Mouse (Mus musculus) thymus, adult 2 months (tissue): ENCODE results near the gene Tdrd5.

ENCODE experiments used
- CTCF ChIP-seq: fragments of 200-500 bp; IDR thresholded peaks from 2 replicates; pipeline ENCODE4 v1.5.1; 2012; ENCODE audit warnings: mild to moderate bottlenecking, control low read depth, low read length, moderate library complexity, borderline replicate concordance; ENCODE audit not compliant: control insufficient read depth, poor library complexity, insufficient read depth; ENCODE audit errors: extremely low read depth
- POLR2A ChIP-seq: fragments of 200-500 bp; IDR thresholded peaks from 2 replicates; pipeline ENCODE4 v1.6.1; 2012; ENCODE audit warnings: mild to moderate bottlenecking, low read length, control low read depth, moderate library complexity; ENCODE audit not compliant: control insufficient read depth, poor library complexity, insufficient read depth; ENCODE audit errors: extremely low read depth

DNA sequence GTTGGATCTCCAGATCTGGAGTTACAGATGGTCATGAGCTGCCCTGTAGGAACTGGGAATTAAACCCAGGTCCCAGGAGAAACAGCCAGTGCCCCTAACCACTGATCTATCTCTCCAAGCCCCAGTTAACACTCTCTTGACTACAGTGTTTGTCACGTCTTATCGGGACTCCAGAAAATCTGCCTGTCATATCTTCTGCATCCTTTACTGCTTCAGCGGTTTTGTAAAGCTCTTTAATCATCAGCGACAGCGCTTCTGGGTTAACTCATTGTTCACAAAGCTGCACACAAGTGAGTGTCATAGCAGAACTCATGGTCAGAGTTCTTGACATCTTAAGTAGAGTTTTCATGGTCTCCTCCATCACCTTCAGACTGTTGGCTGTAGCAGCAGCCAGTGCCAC, 76.6 kb downstream of the Tdrd5 start:
- TF ChIP-seq CTCF: no peak
- TF ChIP-seq POLR2A: no peak
